Mouse (Mus musculus) intestine, embryonic 15.5 days (tissue): ENCODE data around the gene Rps27l. TPM values are rescaled to one million over a fixed set of nuclear protein-coding genes. Genes with fewer than 3 reads are reported as not detected.

Experiments used
- ATAC-seq: fragments of 200-750 bp; cut with Nextera tagmentation; 2 replicates; pipeline ENCODE4 v1.8.0; 2017; ENCODE audit warnings: moderate TSS enrichment, moderate library complexity
- H3K27ac ChIP-seq: fragments of 300-500 bp; sonication (generic); 2 replicates; pipeline ENCODE4 v1.5.1; 2015; ENCODE audit warnings: mild to moderate bottlenecking, inconsistent platforms
- H3K27me3 ChIP-seq: fragments of 300-500 bp; sonication (generic); replicated peaks from 2 replicates; pipeline ENCODE4 v1.6.1; 2015; ENCODE audit warnings: inconsistent platforms
- H3K36me3 ChIP-seq: fragments of 300-500 bp; sonication (generic); 2 replicates; pipeline ENCODE4 v1.6.1; 2015; ENCODE audit warnings: inconsistent platforms
- H3K4me1 ChIP-seq: fragments of 300-500 bp; sonication (generic); replicated peaks from 2 replicates; pipeline ENCODE4 v1.6.1; 2015; ENCODE audit warnings: inconsistent platforms
- H3K4me2 ChIP-seq: fragments of 300-500 bp; sonication (generic); replicated peaks from 2 replicates; pipeline ENCODE4 v1.6.1; 2015; ENCODE audit warnings: mild to moderate bottlenecking, inconsistent platforms
- H3K4me3 ChIP-seq: fragments of 300-500 bp; sonication (generic); replicated peaks from 2 replicates; pipeline ENCODE4 v1.5.1; 2015; ENCODE audit warnings: inconsistent platforms
- H3K9ac ChIP-seq: fragments of 300-500 bp; sonication (generic); 2 replicates; pipeline ENCODE4 v1.6.1; 2015; ENCODE audit warnings: inconsistent platforms
- H3K9me3 ChIP-seq: fragments of 300-500 bp; sonication (generic); 2 replicates; pipeline ENCODE4 v1.6.1; 2016; ENCODE audit warnings: inconsistent platforms
- WGBS: fragments of 180-500 bp; shearing (Covaris S2); methylation state at CpG from one replicate; pipeline ENCODE4 v1.1.7; 2015; 5-methylcytosine and 5-hydroxymethylcytosine counted together
- polyA plus RNA-seq: library from polyadenylated mRNA; unstranded; fragments of >200 nt; fragmentation: Nextera tagmentation; extraction: Ambion mirVana; gene quantifications from 2 replicates; pipeline ENCODE4 v1.2.1, GENCODE M21; 2015

Rps27l gene
- polyA plus RNA-seq, 1 experiment from 2014 or later, result 881 TPM

DNA sequence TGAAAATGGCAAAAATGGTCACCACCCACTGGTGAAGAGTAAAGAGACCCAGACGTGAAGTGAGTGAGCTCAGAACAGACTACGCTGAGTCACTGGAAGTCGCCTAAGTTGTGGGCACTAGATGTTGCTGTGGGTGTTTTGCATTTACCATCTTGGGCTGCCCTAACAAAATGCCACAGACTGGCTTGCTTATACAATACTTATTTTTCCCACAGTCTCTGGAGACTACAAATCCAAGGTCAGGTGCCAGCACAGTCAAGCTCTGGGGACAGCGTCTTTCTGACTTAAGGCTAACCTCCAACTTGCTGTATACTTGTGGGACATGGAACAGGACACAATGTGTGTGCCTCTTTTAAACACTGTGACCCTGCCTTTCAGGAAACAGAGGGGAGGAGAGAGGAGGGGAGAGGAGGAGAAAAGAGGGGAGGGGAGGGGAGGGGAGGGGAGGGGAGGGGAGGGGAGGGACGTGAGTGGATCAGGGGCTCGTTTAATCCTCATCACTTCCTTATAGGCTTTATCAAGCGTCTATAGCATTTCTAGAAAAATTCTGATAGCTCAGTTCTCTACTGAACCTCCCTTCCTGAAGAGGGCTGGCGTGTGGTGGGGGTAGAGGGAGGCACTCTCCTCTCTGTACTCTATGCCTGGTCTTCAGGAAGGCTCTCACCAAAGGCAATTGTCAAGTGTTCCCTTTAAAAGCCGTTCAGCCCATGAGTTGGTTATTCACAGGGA lies 45.3 kb downstream of the Rps27l start:
- WGBS, result 60% methylated on average over 9 of the region's 9 CpGs

DNA sequence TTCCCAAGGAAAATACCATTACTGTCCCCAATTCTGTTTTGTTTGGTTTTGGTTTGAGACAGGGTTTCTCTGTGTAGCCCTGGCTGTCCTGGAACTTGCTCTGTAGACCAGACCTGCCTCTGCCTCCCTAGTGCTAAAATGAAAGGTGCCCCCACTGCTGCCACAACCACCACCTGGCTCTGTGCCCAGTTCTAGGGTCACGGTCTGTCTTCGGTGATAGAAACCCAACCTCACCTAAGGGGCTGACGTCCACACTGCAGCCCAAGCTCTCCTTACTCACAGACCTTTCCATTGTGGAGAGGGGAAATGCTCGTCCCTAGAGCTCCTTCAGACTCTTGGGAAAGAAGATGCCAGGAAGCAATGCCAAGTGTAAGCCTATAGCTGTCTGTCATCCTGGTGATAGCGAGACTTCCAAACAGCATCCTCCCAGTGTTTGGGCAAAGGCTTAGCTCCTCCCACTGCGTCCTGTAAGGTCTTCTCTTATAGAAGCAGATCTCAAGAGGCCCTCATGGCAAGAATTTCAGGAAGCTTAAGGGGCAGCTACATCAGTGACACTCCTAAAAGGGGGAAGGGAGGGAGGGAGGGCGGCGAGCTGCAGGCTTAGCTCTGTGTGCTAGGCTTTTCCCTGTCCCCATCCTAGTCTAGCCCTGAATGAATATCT lies 46.0 kb downstream of the Rps27l start:
- Histone ChIP-seq H3K9me3 (no peaks in the 10 kb centered on the region), H3K9ac (no peak overlapping the region), H3K27me3 (no peaks in the 10 kb centered on the region), H3K4me1 (peaks cover 30% of the 10 kb centered on the region), H3K4me2 (no peak overlapping the region), H3K4me3 (no peak overlapping the region), H3K36me3 (no peaks in the 10 kb centered on the region), H3K27ac (no peak overlapping the region)
- ATAC-seq, result no peak
- 65% methylated on average over 8 of the region's 8 CpGs for WGBS

More for the DNA sequence above, 45.3 kb downstream of the Rps27l start:
- H3K9ac ChIP-seq, result no peak overlapping the region
- H3K4me2 ChIP-seq, result no peak overlapping the region
- H3K27me3 ChIP-seq, result no peaks in the 10 kb centered on the region
- peaks cover 30% of the 10 kb centered on the region for H3K4me1 ChIP-seq
- no peak overlapping the region for H3K4me3 ChIP-seq
- H3K27ac ChIP-seq, result no peak overlapping the region
- H3K36me3 ChIP-seq, result no peaks in the 10 kb centered on the region
- ATAC-seq, result no peak
- H3K9me3 ChIP-seq, result no peaks in the 10 kb centered on the region

Other genes with a start within 250 kb of the Rps27l start
- 4.4 and 5.2 TPM in 2 replicates for gene Car12, start 232.4 kb upstream of the Rps27l start, polyA plus RNA-seq
- gene Aph1b, start 150.6 kb upstream of the Rps27l start, polyA plus RNA-seq, result 8.5 and 8.9 TPM in 2 replicates
- 0.52 and 0.69 TPM in 2 replicates for gene Gm10647, start 149.0 kb upstream of the Rps27l start, polyA plus RNA-seq
- gene Aph1c, start 111.4 kb upstream of the Rps27l start, polyA plus RNA-seq, result 3.4 and 4.5 TPM in 2 replicates
- 20.5 and 20.6 TPM in 2 replicates for gene Rab8b, start 26.4 kb upstream of the Rps27l start, polyA plus RNA-seq
- 7.2 and 8.2 TPM in 2 replicates for gene Lactb, start 29.4 kb downstream of the Rps27l start, polyA plus RNA-seq
- 994 and 1,099 TPM in 2 replicates for gene Tpm1, start 103.3 kb downstream of the Rps27l start, polyA plus RNA-seq